Comparison of ENCODE assay signal across 7 mouse cellular contexts in the genomic region with DNA sequence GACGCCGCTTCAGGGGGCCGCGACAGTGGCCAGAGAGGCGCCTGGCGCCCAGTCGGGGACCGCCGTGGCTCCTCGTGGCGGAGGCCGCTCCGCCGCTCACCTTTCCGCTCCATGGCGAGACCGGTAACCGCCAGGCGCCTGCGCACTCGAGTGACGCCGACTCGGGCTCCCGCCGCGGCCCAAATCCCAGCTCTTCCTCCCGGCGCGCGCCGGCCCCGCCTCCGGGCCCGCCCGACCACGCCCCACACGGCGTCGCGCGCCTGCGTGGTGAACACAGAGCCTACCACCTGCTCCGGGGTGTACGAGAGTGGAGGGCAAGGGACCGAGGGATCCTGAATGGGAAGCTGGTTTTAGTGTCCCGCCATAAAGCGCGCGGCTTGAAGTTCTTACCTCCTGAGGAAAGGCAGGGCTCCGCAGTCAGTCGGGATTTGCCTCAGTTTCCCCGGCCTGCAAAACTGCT. TPM values are rescaled to one million over a fixed set of nuclear protein-coding genes. Genes with fewer than 3 reads are reported as not detected.
DNase-seq lines count a peak whose midpoint lies in the region; ATAC-seq and TF ChIP-seq lines count a peak whose summit lies in the region.

A gene (minus strand): TSS at position 410 of the 460 bp plus-strand sequence.

- under 1% methylated on average over 34 of the region's 53 CpGs for WGBS in intestine, postnatal 0 days
- under 1% methylated on average over 38 of the region's 53 CpGs for WGBS in midbrain, embryonic 12.5 days
- under 1% methylated on average over 52 of the region's 53 CpGs for WGBS in small intestine, adult 2 months

- TF ChIP-seq CTCF in intestine, postnatal 0 days (IDR thresholded peaks at IDR 0.05; ENCODE audit: low read depth): no peak
- no peak for TF ChIP-seq CTCF in small intestine, adult 2 months (IDR thresholded peaks at IDR 0.05; ENCODE audit: extremely low read depth, insufficient read length, insufficient replicate concordance, low read depth, low read length)

- peaks cover 12% of the 10 kb centered on the region; the same call in 1 of the 2 replicates for H3K36me3 ChIP-seq in intestine, postnatal 0 days (ENCODE audit: control insufficient read depth, insufficient read depth)
- H3K36me3 ChIP-seq in midbrain, embryonic 12.5 days: peaks cover 27% of the 10 kb centered on the region
- peaks cover 8% of the 10 kb centered on the region; the same call in 1 of the 2 replicates for H3K36me3 ChIP-seq in small intestine, adult 2 months (ENCODE audit: control insufficient read depth, insufficient read depth, low read length)

- H3K9me3 ChIP-seq in intestine, postnatal 0 days (ENCODE audit: control insufficient read depth): no peaks in the 10 kb centered on the region
- H3K9me3 ChIP-seq in midbrain, embryonic 12.5 days: no peaks in the 10 kb centered on the region

- H3K4me3 ChIP-seq in intestine, postnatal 0 days (ENCODE audit: low read depth, low read length): peak within 1 kb of the TSS; percentile 91
- H3K4me3 ChIP-seq in midbrain, embryonic 12.5 days: peak within 1 kb of the TSS; percentile 98
- H3K4me3 ChIP-seq in small intestine, adult 2 months (ENCODE audit: low read depth, low read length): peak within 1 kb of the TSS; percentile 89

- peak within 1 kb of the TSS; percentile 90 for H3K4me2 ChIP-seq in intestine, postnatal 0 days (replicated peaks; ENCODE audit: low read depth)
- peak within 1 kb of the TSS; percentile 79 for H3K4me2 ChIP-seq in midbrain, embryonic 12.5 days (replicated peaks)

- peak; percentile 84 for ATAC-seq in intestine, postnatal 0 days
- ATAC-seq in midbrain, embryonic 12.5 days (ENCODE audit: low FRiP score, low read depth): peak; percentile 96

- peak within 1 kb of the TSS; percentile 93 for H3K9ac ChIP-seq in intestine, postnatal 0 days (ENCODE audit: low read depth, low read length)
- H3K9ac ChIP-seq in midbrain, embryonic 12.5 days (replicated peaks): peak within 1 kb of the TSS; percentile 95

- H3K27me3 ChIP-seq in intestine, postnatal 0 days (replicated peaks; ENCODE audit: control insufficient read depth, insufficient read depth, low read length): no peaks in the 10 kb centered on the region
- no peaks in the 10 kb centered on the region for H3K27me3 ChIP-seq in midbrain, embryonic 12.5 days
- no peaks in the 10 kb centered on the region for H3K27me3 ChIP-seq in small intestine, adult 2 months (ENCODE audit: control insufficient read depth, insufficient read depth, low read length)

- intact Hi-C loops in left cerebral cortex, postnatal 4 days (cut with DNase I): loop anchor here (5.0 kb wide), 1 partner anchor 70 kb away; a partner anchor contains a TSS

- H3K4me1 ChIP-seq in intestine, postnatal 0 days (replicated peaks; ENCODE audit: control insufficient read depth, insufficient read depth, low read length): no peaks in the 10 kb centered on the region
- H3K4me1 ChIP-seq in midbrain, embryonic 12.5 days: peaks cover 29% of the 10 kb centered on the region
- peaks cover 8% of the 10 kb centered on the region for H3K4me1 ChIP-seq in small intestine, adult 2 months (ENCODE audit: control insufficient read depth, insufficient read depth, insufficient read length, low read length)

- DNase-seq in adrenal gland, adult 8-10 months: peak; percentile 83
- DNase-seq in embryo, embryonic 9.5 days (ENCODE audit: extremely low spot score): peak; percentile 93
- no peak for DNase-seq in gonadal fat pad, adult 2 months (ENCODE audit: low read depth)
- peak; percentile 93 for DNase-seq in left cerebral cortex, postnatal 4 days

- H3K27ac ChIP-seq in intestine, postnatal 0 days (ENCODE audit: low read depth, low read length): peak within 1 kb of the TSS; percentile 96
- peak within 1 kb of the TSS; percentile 89 for H3K27ac ChIP-seq in midbrain, embryonic 12.5 days (replicated peaks)
- peak within 1 kb of the TSS; percentile 88 for H3K27ac ChIP-seq in small intestine, adult 2 months (ENCODE audit: insufficient read depth, low read depth, low read length)

- TF ChIP-seq POLR2A in small intestine, adult 2 months (IDR thresholded peaks at IDR 0.05; ENCODE audit: low read depth, low read length): peak; percentile 92

RNA-seq across cellular contexts. Expression of the gene that starts here (rescaled TPM):
- total RNA-seq in adrenal gland, adult 8-10 months (2022): 10 to 100 TPM; 68.4 to 81.5 (median 72.8) TPM
- polyA plus RNA-seq in gonadal fat pad, adult 2 months (2012; rRNA removed): 20.4 and 22.5 TPM in 2 replicates
- 55.2 and 70.3 TPM in 2 replicates for polyA plus RNA-seq in intestine, postnatal 0 days (2015; fragmentation: Nextera tagmentation; extraction: Ambion mirVana)
- 100 to 1,000 TPM; 127 to 133 TPM for total RNA-seq in left cerebral cortex, postnatal 4 days (2021)
- 117 and 126 TPM in 2 replicates for polyA plus RNA-seq in midbrain, embryonic 12.5 days (2016; fragmentation: Nextera tagmentation; extraction: Ambion mirVana)
- 10.1 and 19.7 TPM in 2 replicates for polyA plus RNA-seq in small intestine, adult 2 months (2012; rRNA removed)
